Mouse (Mus musculus): Measurements from ENCODE around the gene Grid2.

The Grid2 gene

GRCm38 (mm10) chr6:64313132-64313531 lies 1057.5 kb downstream of the Grid2 start:
- DNase-seq (ENCODE audit: low read depth) = no peak

- no peak for DNase-seq (ENCODE audit: low read depth)
Observed at GRCm38 (mm10) chr6:64326936-64327335, 1071.3 kb downstream of the Grid2 start.

GRCm38 (mm10) chr6:64327876-64328275 lies 1072.2 kb downstream of the Grid2 start:
- DNase-seq (ENCODE audit: low read depth) = no peak

- no peak for DNase-seq (ENCODE audit: low read depth)
Observed at GRCm38 (mm10) chr6:64398413-64399098, 1142.9 kb downstream of the Grid2 start.

- DNase-seq (ENCODE audit: low read depth) = no peak
Observed at GRCm38 (mm10) chr6:64427658-64428057, 1172.0 kb downstream of the Grid2 start.

GRCm38 (mm10) chr6:64428898-64429297 lies 1173.2 kb downstream of the Grid2 start:
- DNase-seq (ENCODE audit: low read depth) = no peak

GRCm38 (mm10) chr6:64448127-64448526 lies 1192.5 kb downstream of the Grid2 start:
- no peak for DNase-seq (ENCODE audit: low read depth)

GRCm38 (mm10) chr6:64448864-64449355 lies 1193.2 kb downstream of the Grid2 start:
- DNase-seq (ENCODE audit: low read depth) = no peak

- no peak for DNase-seq (ENCODE audit: low read depth)
Observed at GRCm38 (mm10) chr6:64450770-64451169, 1195.1 kb downstream of the Grid2 start.

GRCm38 (mm10) chr6:64479884-64480283 lies 1224.2 kb downstream of the Grid2 start:
- no peak for DNase-seq (ENCODE audit: low read depth)

- no peak for DNase-seq (ENCODE audit: low read depth)
Observed at GRCm38 (mm10) chr6:64480592-64480991, 1224.9 kb downstream of the Grid2 start.

GRCm38 (mm10) chr6:64490313-64491067 lies 1234.8 kb downstream of the Grid2 start:
- no peak for DNase-seq (ENCODE audit: low read depth)

- DNase-seq (ENCODE audit: low read depth) = no peak
Observed at GRCm38 (mm10) chr6:64504394-64504793, 1248.7 kb downstream of the Grid2 start.

- DNase-seq (ENCODE audit: low read depth) = no peak
Observed at GRCm38 (mm10) chr6:64542168-64542567, 1286.5 kb downstream of the Grid2 start.

- no peak for DNase-seq (ENCODE audit: low read depth)
Observed at GRCm38 (mm10) chr6:64553645-64554044, 1298.0 kb downstream of the Grid2 start.

- DNase-seq (ENCODE audit: low read depth) = no peak
Observed at GRCm38 (mm10) chr6:64555220-64555619, 1299.5 kb downstream of the Grid2 start.

GRCm38 (mm10) chr6:64568599-64568998 lies 1312.9 kb downstream of the Grid2 start:
- DNase-seq (ENCODE audit: low read depth) = peak; percentile 12

GRCm38 (mm10) chr6:64581338-64581737 lies 1325.7 kb downstream of the Grid2 start:
- no peak for DNase-seq (ENCODE audit: low read depth)

- DNase-seq (ENCODE audit: low read depth) = no peak
Observed at GRCm38 (mm10) chr6:64588487-64589205, 1333.0 kb downstream of the Grid2 start.

GRCm38 (mm10) chr6:64596261-64596660 lies 1340.6 kb downstream of the Grid2 start:
- DNase-seq (ENCODE audit: low read depth) = no peak

GRCm38 (mm10) chr6:64596835-64597234 lies 1341.2 kb downstream of the Grid2 start:
- DNase-seq (ENCODE audit: low read depth) = no peak

- no peak for DNase-seq (ENCODE audit: low read depth)
Observed at GRCm38 (mm10) chr6:64598144-64598561, 1342.5 kb downstream of the Grid2 start.

- DNase-seq (ENCODE audit: low read depth) = no peak
Observed at GRCm38 (mm10) chr6:64605753-64606152, 1350.1 kb downstream of the Grid2 start.

All from c-Kit-positive CD71-negative TER-119-negative erythroid progenitor cells, embryonic 14.5 days (primary cell).